Mouse (Mus musculus): ENCODE results near the gene Catsperg1.

Catsperg1 gene

GRCm38 (mm10) chr7:29180854-29181236 lies 33.0 kb downstream of the Catsperg1 start:
- TF ChIP-seq CTCF (conservative IDR thresholded peaks at IDR 0.05; ENCODE audit: low read length) (no peak), POU5F1 (IDR thresholded peaks at IDR 0.05; ENCODE audit: borderline replicate concordance, low read length) (no peak), NANOG (IDR thresholded peaks at IDR 0.05; ENCODE audit: borderline replicate concordance, low read length) (no peak)
- Histone ChIP-seq H3K9me3 (ENCODE audit: low read length) (no peaks in the 10 kb centered on the region), H3K27me3 (ENCODE audit: insufficient read depth, low read length) (no peaks in the 10 kb centered on the region), H3K4me1 (replicated peaks; ENCODE audit: low read depth, low read length) (peaks cover 32% of the 10 kb centered on the region), H3K36me3 (ENCODE audit: insufficient read depth, low read length) (peaks cover 29% of the 10 kb centered on the region), H3K4me3 (replicated peaks; ENCODE audit: low read length) (peak overlapping the region; percentile 39; the same call in 1 of the 2 replicates)

GRCm38 (mm10) chr7:29180077-29180853 lies 33.6 kb downstream of the Catsperg1 start, which contains the start of gene Psmd8:
Gene Psmd8, minus strand, starts transcription at chr7:29180701.
- Histone ChIP-seq H3K4me3 (replicated peaks; ENCODE audit: low read length) (peak within 1 kb of the TSS; percentile 95), H3K4me1 (replicated peaks; ENCODE audit: low read depth, low read length) (peaks cover 32% of the 10 kb centered on the region), H3K36me3 (ENCODE audit: insufficient read depth, low read length) (peaks cover 35% of the 10 kb centered on the region), H3K27me3 (ENCODE audit: insufficient read depth, low read length) (no peaks in the 10 kb centered on the region), H3K9me3 (ENCODE audit: low read length) (no peaks in the 10 kb centered on the region)
- TF ChIP-seq NANOG (IDR thresholded peaks at IDR 0.05; ENCODE audit: borderline replicate concordance, low read length) = no peak
- no peak for TF ChIP-seq POU5F1 (IDR thresholded peaks at IDR 0.05; ENCODE audit: borderline replicate concordance, low read length)
- peak; percentile 37 for TF ChIP-seq CTCF (conservative IDR thresholded peaks at IDR 0.05; ENCODE audit: low read length)

DNA sequence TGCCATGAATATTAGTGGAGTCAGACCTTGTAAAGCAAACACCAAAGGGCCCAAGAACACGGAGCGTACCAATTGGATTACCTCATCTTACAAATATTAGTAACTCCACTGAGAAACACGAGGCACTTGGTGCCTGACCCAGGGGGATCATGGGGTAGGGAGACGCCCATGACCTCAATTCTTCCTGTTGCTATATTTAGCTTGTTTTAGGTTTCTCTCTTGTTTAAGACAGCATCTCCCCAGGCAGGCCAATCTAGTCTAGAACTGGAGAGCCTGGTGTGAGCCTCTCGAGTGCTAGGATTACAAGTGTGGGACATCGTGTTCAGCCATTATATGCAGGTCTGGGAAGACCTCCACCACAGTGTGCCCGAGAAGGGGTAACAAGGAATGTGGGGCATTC lies 34.5 kb downstream of the Catsperg1 start:
- H3K36me3 ChIP-seq (ENCODE audit: insufficient read depth, low read length) = peaks cover 44% of the 10 kb centered on the region
- H3K9me3 ChIP-seq (ENCODE audit: low read length) = no peaks in the 10 kb centered on the region
- peaks cover 32% of the 10 kb centered on the region for H3K4me1 ChIP-seq (replicated peaks; ENCODE audit: low read depth, low read length)
- peak overlapping the region; percentile 95 for H3K4me3 ChIP-seq (replicated peaks; ENCODE audit: low read length)
- TF ChIP-seq POU5F1 (IDR thresholded peaks at IDR 0.05; ENCODE audit: borderline replicate concordance, low read length) (no peak), NANOG (IDR thresholded peaks at IDR 0.05; ENCODE audit: borderline replicate concordance, low read length) (no peak), CTCF (conservative IDR thresholded peaks at IDR 0.05; ENCODE audit: low read length) (no peak)
- H3K27me3 ChIP-seq (ENCODE audit: insufficient read depth, low read length) = no peaks in the 10 kb centered on the region

GRCm38 (mm10) chr7:29178106-29178505 lies 35.7 kb downstream of the Catsperg1 start:
- peaks cover 57% of the 10 kb centered on the region for H3K36me3 ChIP-seq (ENCODE audit: insufficient read depth, low read length)
- TF ChIP-seq NANOG (IDR thresholded peaks at IDR 0.05; ENCODE audit: borderline replicate concordance, low read length) (no peak), CTCF (conservative IDR thresholded peaks at IDR 0.05; ENCODE audit: low read length) (peak; percentile 21; the same call in 1 of the 2 replicates)
- H3K4me3 ChIP-seq (replicated peaks; ENCODE audit: low read length) = no peak overlapping the region
- no peaks in the 10 kb centered on the region for H3K9me3 ChIP-seq (ENCODE audit: low read length)
- peaks cover 36% of the 10 kb centered on the region for H3K4me1 ChIP-seq (replicated peaks; ENCODE audit: low read depth, low read length)
- H3K27me3 ChIP-seq (ENCODE audit: insufficient read depth, low read length) = peaks cover 7% of the 10 kb centered on the region

DNA sequence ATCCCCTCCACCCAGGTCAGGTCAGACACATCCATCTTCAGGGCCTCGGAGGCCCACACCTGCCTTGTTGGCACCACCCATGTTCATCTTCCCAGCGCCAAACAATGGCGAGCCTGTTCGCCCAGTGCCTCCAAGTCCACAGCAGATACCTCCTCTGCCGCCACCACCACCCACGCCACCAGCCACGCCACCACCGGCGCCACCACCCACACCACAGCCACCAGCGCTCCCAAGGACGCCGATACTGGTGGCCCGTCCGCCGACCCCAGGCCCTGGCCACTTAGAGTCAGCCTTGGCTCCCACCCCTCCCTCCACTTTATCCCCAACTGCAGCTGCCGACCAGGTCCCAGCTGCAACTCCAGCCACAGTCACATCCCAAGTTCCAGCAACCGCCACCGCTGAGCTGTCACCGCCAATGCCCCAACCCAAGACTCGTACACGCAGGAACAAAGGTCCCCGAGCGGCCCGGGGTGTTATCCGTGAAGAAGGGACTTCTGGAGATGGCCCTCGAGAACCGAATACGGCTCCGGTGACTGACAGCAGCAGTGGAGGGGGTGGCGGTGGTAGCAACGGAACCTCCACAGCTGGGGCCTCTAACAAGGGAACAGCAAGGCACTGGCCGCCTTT lies 41.3 kb downstream of the Catsperg1 start:
- H3K4me3 ChIP-seq (replicated peaks; ENCODE audit: low read length) = peak overlapping the region; percentile 88
- peaks cover 55% of the 10 kb centered on the region for H3K4me1 ChIP-seq (replicated peaks; ENCODE audit: low read depth, low read length)
- H3K36me3 ChIP-seq (ENCODE audit: insufficient read depth, low read length) = peaks cover 49% of the 10 kb centered on the region
- no peaks in the 10 kb centered on the region for H3K9me3 ChIP-seq (ENCODE audit: low read length)
- TF ChIP-seq CTCF (conservative IDR thresholded peaks at IDR 0.05; ENCODE audit: low read length) (no peak), POU5F1 (IDR thresholded peaks at IDR 0.05; ENCODE audit: borderline replicate concordance, low read length) (no peak), NANOG (IDR thresholded peaks at IDR 0.05; ENCODE audit: borderline replicate concordance, low read length) (no peak)
- H3K27me3 ChIP-seq (ENCODE audit: insufficient read depth, low read length) = peaks cover 32% of the 10 kb centered on the region

- Histone ChIP-seq H3K36me3 (ENCODE audit: insufficient read depth, low read length) (peaks cover 41% of the 10 kb centered on the region), H3K4me1 (replicated peaks; ENCODE audit: low read depth, low read length) (peaks cover 55% of the 10 kb centered on the region), H3K27me3 (ENCODE audit: insufficient read depth, low read length) (peaks cover 32% of the 10 kb centered on the region), H3K4me3 (replicated peaks; ENCODE audit: low read length) (peak overlapping the region; percentile 88), H3K9me3 (ENCODE audit: low read length) (no peaks in the 10 kb centered on the region)
- TF ChIP-seq NANOG (IDR thresholded peaks at IDR 0.05; ENCODE audit: borderline replicate concordance, low read length) (no peak), CTCF (conservative IDR thresholded peaks at IDR 0.05; ENCODE audit: low read length) (no peak), POU5F1 (IDR thresholded peaks at IDR 0.05; ENCODE audit: borderline replicate concordance, low read length) (no peak)
Observed at GRCm38 (mm10) chr7:29171562-29172097, 42.2 kb downstream of the Catsperg1 start.

DNA sequence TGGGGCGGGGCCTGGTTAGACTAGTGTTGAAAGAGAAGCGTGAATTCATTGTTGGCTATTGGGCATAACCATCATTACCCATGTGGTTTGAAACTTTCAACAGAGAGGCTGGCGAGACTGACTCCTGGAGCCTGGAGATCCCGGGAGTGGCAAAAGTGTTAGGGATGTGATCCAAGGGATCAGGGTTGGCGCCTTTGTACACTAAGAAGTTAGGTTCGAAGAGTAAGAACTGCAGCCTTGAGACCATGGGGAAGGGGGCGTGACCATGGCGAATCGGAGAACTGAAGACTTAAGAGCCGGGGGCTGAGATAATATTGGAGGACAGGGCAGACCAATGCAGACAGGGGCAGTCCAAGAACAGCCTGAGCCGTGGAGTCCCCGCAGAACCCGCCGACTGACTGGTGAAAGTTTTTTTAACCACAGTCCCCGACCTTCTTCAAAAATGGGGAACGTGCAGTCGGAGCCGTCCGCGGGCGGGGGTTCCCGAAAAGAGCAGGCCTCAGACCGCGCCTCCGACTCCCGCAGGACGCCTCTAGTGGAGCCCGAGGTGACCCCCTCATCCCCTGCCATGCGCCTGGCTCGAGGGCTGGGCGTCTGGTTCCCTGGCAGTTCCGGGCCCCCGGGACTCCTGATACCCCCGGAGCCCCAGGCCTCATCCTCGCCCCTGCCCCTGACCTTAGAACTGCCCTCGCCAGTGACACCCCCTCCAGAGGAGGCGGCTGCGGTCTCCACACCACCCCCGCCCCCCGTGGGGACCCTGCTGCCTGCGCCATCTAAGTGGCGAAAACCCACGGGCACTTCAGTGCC lies 42.9 kb downstream of the Catsperg1 start:
- H3K4me1 ChIP-seq (replicated peaks; ENCODE audit: low read depth, low read length) = peaks cover 55% of the 10 kb centered on the region
- TF ChIP-seq CTCF (conservative IDR thresholded peaks at IDR 0.05; ENCODE audit: low read length) = no peak
- no peak for TF ChIP-seq POU5F1 (IDR thresholded peaks at IDR 0.05; ENCODE audit: borderline replicate concordance, low read length)
- TF ChIP-seq NANOG (IDR thresholded peaks at IDR 0.05; ENCODE audit: borderline replicate concordance, low read length) = no peak
- H3K4me3 ChIP-seq (replicated peaks; ENCODE audit: low read length) = peak overlapping the region; percentile 88
- H3K36me3 ChIP-seq (ENCODE audit: insufficient read depth, low read length) = peaks cover 40% of the 10 kb centered on the region
- H3K9me3 ChIP-seq (ENCODE audit: low read length) = no peaks in the 10 kb centered on the region
- H3K27me3 ChIP-seq (ENCODE audit: insufficient read depth, low read length) = peaks cover 36% of the 10 kb centered on the region

Data from E14TG2a.4 (cell line).